In genomic region chr16:18581050-18581622, GRCm38 (mm10) we compare ENCODE assay signal across 10 mouse cellular contexts. TPM values are rescaled to one million over a fixed set of nuclear protein-coding genes. Genes with fewer than 3 reads are reported as not detected.
DNase-seq lines count a peak whose midpoint lies in the region; ATAC-seq and TF ChIP-seq lines count a peak whose summit lies in the region.
"Had no signal": no experiment of that assay in that cellular context is flagged by ENCODE, and none has a peak within 500 bp of the region (broad histone marks: within the 10 kb centered on the region; RNA-seq: fewer than 3 reads in every experiment).

No protein-coding gene starts in this region.

- no peak for ATAC-seq in forebrain, embryonic 15.5 days (replicated peaks)
- no peak for ATAC-seq in limb, embryonic 14.5 days (ENCODE audit: low FRiP score, low read depth)
- no peak for ATAC-seq in neural tube, embryonic 15.5 days (ENCODE audit: low FRiP score)
- ATAC-seq: Patski had no signal

- peak overlapping the region; percentile 34 for H3K4me3 ChIP-seq in lung, adult 2 months (replicated peaks; ENCODE audit: extremely low read depth, low read depth, low read length)
- peak overlapping the region; percentile 38 for H3K4me3 ChIP-seq in forebrain, embryonic 15.5 days
- H3K4me3 ChIP-seq in limb, embryonic 14.5 days (replicated peaks; ENCODE audit: low read length), result peak overlapping the region; percentile 40
- peak overlapping the region; percentile 39 for H3K4me3 ChIP-seq in neural tube, embryonic 15.5 days (replicated peaks)

- no peaks in the 10 kb centered on the region for H3K9me3 ChIP-seq in forebrain, embryonic 15.5 days
- H3K9me3 ChIP-seq in limb, embryonic 14.5 days (ENCODE audit: control insufficient read depth, low read length), result no peaks in the 10 kb centered on the region
- no peaks in the 10 kb centered on the region for H3K9me3 ChIP-seq in neural tube, embryonic 15.5 days (replicated peaks)

- peak overlapping the region; percentile 49 for H3K4me2 ChIP-seq in forebrain, embryonic 15.5 days (replicated peaks)
- H3K4me2 ChIP-seq in limb, embryonic 14.5 days (replicated peaks; ENCODE audit: low read depth, low read length, severe bottlenecking), result peak overlapping the region; percentile 61
- H3K4me2 ChIP-seq in neural tube, embryonic 15.5 days, result peak overlapping the region; percentile 61

- no peak for TF ChIP-seq CTCF in lung, adult 2 months (IDR thresholded peaks at IDR 0.05; ENCODE audit: insufficient read depth, low read length)

- DNase-seq in lung, adult 2 months, result no peak
- DNase-seq in lung, postnatal 14 days, result no peak
- no peak for DNase-seq in limb, embryonic 14.5 days (ENCODE audit: low spot score)
- DNase-seq in layer of hippocampus, adult 18-20 months (ENCODE audit: low spot score in 2 of 2), result no peak
- no peak for DNase-seq in right cerebral cortex, postnatal 36 days (ENCODE audit: low spot score in 2 of 2)
- no peak for DNase-seq in ovary, postnatal 10 days (ENCODE audit: low spot score)
- DNase-seq: cerebellum, adult 11 months had no signal

- peaks cover 3% of the 10 kb centered on the region for H3K4me1 ChIP-seq in lung, adult 2 months (ENCODE audit: control insufficient read depth, insufficient read depth, low read length)
- peaks cover 20% of the 10 kb centered on the region for H3K4me1 ChIP-seq in forebrain, embryonic 15.5 days
- peaks cover 15% of the 10 kb centered on the region for H3K4me1 ChIP-seq in limb, embryonic 14.5 days (ENCODE audit: control insufficient read depth, insufficient read depth, low read length)
- H3K4me1 ChIP-seq in neural tube, embryonic 15.5 days, result peaks cover 27% of the 10 kb centered on the region

- H3K27ac ChIP-seq in forebrain, embryonic 15.5 days (replicated peaks), result no peak overlapping the region
- no peak overlapping the region for H3K27ac ChIP-seq in limb, embryonic 14.5 days (replicated peaks; ENCODE audit: low read depth, low read length)
- H3K27ac ChIP-seq in neural tube, embryonic 15.5 days (replicated peaks), result no peak overlapping the region

- H3K27me3 ChIP-seq in forebrain, embryonic 15.5 days, result peaks cover 76% of the 10 kb centered on the region
- peaks cover 70% of the 10 kb centered on the region for H3K27me3 ChIP-seq in limb, embryonic 14.5 days (ENCODE audit: control insufficient read depth, insufficient read depth, low read length)
- peaks cover 86% of the 10 kb centered on the region for H3K27me3 ChIP-seq in neural tube, embryonic 15.5 days (replicated peaks)

- H3K9ac ChIP-seq in forebrain, embryonic 15.5 days (replicated peaks), result no peak overlapping the region
- no peak overlapping the region for H3K9ac ChIP-seq in limb, embryonic 14.5 days (ENCODE audit: low read depth, low read length, severe bottlenecking)
- no peak overlapping the region for H3K9ac ChIP-seq in neural tube, embryonic 15.5 days (replicated peaks)

- 18% methylated on average over 21 of the region's 21 CpGs for WGBS in lung, adult 2 months
- WGBS in forebrain, embryonic 15.5 days, result 4% methylated on average over 21 of the region's 21 CpGs
- WGBS in limb, embryonic 14.5 days, result 7% methylated on average over 21 of the region's 21 CpGs
- WGBS in neural tube, embryonic 15.5 days, result 3% methylated on average over 21 of the region's 21 CpGs

- H3K36me3 ChIP-seq in forebrain, embryonic 15.5 days, result no peaks in the 10 kb centered on the region
- H3K36me3 ChIP-seq in limb, embryonic 14.5 days (ENCODE audit: control insufficient read depth, insufficient read depth, low read length), result no peaks in the 10 kb centered on the region
- H3K36me3 ChIP-seq in neural tube, embryonic 15.5 days, result no peaks in the 10 kb centered on the region

- no peak for TF ChIP-seq POLR2A in lung, adult 2 months (IDR thresholded peaks at IDR 0.05; ENCODE audit: borderline replicate concordance, extremely low read depth, low read depth, low read length)
- TF ChIP-seq POLR2A in limb, embryonic 14.5 days (IDR thresholded peaks at IDR 0.05; ENCODE audit: borderline replicate concordance, extremely low read depth, insufficient read depth, insufficient read length), result no peak

RNA-seq across cellular contexts. Expression of gene Tbx1, which starts 9.3 kb away (rescaled TPM):
- 32.5 and 38.4 TPM in 2 replicates for polyA plus RNA-seq in lung, adult 2 months (2012; rRNA removed)
- polyA plus RNA-seq in forebrain, embryonic 15.5 days (2015; fragmentation: Nextera tagmentation; extraction: Ambion mirVana), result 0.70 and 0.93 TPM in 2 replicates
- polyA plus RNA-seq in limb, embryonic 14.5 days (2012; rRNA removed), result 12.1 and 16.0 TPM in 2 replicates
- polyA plus RNA-seq in limb, embryonic 14.5 days (2014; fragmentation: Nextera tagmentation; extraction: Ambion mirVana), result 8.0 and 8.7 TPM in 2 replicates
- 1.2 and 1.9 TPM in 2 replicates for polyA plus RNA-seq in neural tube, embryonic 15.5 days (2015; fragmentation: Nextera tagmentation; extraction: Ambion mirVana)
- 1 to 10 TPM; 1.6 to 2.4 TPM for total RNA-seq in layer of hippocampus, adult 18-20 months (2021)

RNA-seq across cellular contexts. Expression of gene Gp1bb, which starts 41.1 kb away (rescaled TPM):
- polyA plus RNA-seq in lung, adult 2 months (2012; rRNA removed), result 9.7 and 15.5 TPM in 2 replicates
- polyA plus RNA-seq in forebrain, embryonic 15.5 days (2015; fragmentation: Nextera tagmentation; extraction: Ambion mirVana), result 9.7 and 10.1 TPM in 2 replicates
- polyA plus RNA-seq in limb, embryonic 14.5 days (2012; rRNA removed), result 3.0 and 4.5 TPM in 2 replicates
- 3.7 and 4.3 TPM in 2 replicates for polyA plus RNA-seq in limb, embryonic 14.5 days (2014; fragmentation: Nextera tagmentation; extraction: Ambion mirVana)
- polyA plus RNA-seq in neural tube, embryonic 15.5 days (2015; fragmentation: Nextera tagmentation; extraction: Ambion mirVana), result 10.1 and 11.5 TPM in 2 replicates
- under 1 TPM in 1 of 2 experiments, not detected in 1; 0.97 TPM for total RNA-seq in layer of hippocampus, adult 18-20 months (2021)

RNA-seq across cellular contexts. Expression of gene Gm49601, which starts 45.1 kb away (rescaled TPM):
- polyA plus RNA-seq in lung, adult 2 months (2012; rRNA removed), result 3.6 and 9.4 TPM in 2 replicates
- 20.5 and 22.0 TPM in 2 replicates for polyA plus RNA-seq in forebrain, embryonic 15.5 days (2015; fragmentation: Nextera tagmentation; extraction: Ambion mirVana)
- 34.5 and 42.9 TPM in 2 replicates for polyA plus RNA-seq in limb, embryonic 14.5 days (2012; rRNA removed)
- 1.9 and 2.7 TPM in 2 replicates for polyA plus RNA-seq in limb, embryonic 14.5 days (2014; fragmentation: Nextera tagmentation; extraction: Ambion mirVana)
- 14.0 and 21.3 TPM in 2 replicates for polyA plus RNA-seq in neural tube, embryonic 15.5 days (2015; fragmentation: Nextera tagmentation; extraction: Ambion mirVana)
- total RNA-seq in layer of hippocampus, adult 18-20 months (2021), result 100 to 1,000 TPM; 173 to 179 TPM

RNA-seq across cellular contexts. Expression of gene Sept5, which starts 48.6 kb away (rescaled TPM):
- 9.0 and 22.0 TPM in 2 replicates for polyA plus RNA-seq in lung, adult 2 months (2012; rRNA removed)
- 194 and 203 TPM in 2 replicates for polyA plus RNA-seq in forebrain, embryonic 15.5 days (2015; fragmentation: Nextera tagmentation; extraction: Ambion mirVana)
- polyA plus RNA-seq in limb, embryonic 14.5 days (2012; rRNA removed), result 94.5 and 97.4 TPM in 2 replicates
- polyA plus RNA-seq in limb, embryonic 14.5 days (2014; fragmentation: Nextera tagmentation; extraction: Ambion mirVana), result 43.4 and 44.0 TPM in 2 replicates
- 185 and 216 TPM in 2 replicates for polyA plus RNA-seq in neural tube, embryonic 15.5 days (2015; fragmentation: Nextera tagmentation; extraction: Ambion mirVana)
- 100 to 1,000 TPM; 549 to 589 TPM for total RNA-seq in layer of hippocampus, adult 18-20 months (2021)
